Mouse (Mus musculus): ENCODE measurements around the gene Col25a1. TPM values are rescaled to one million over a fixed set of nuclear protein-coding genes. Genes with fewer than 3 reads are reported as not detected.

The Col25a1 gene
- total RNA-seq (2021) = under 1 TPM; 0.29 to 0.31 TPM
- long read RNA-seq, experiment 1 = 0 reads
- long read RNA-seq, experiment 2 = 0 reads

DNA sequence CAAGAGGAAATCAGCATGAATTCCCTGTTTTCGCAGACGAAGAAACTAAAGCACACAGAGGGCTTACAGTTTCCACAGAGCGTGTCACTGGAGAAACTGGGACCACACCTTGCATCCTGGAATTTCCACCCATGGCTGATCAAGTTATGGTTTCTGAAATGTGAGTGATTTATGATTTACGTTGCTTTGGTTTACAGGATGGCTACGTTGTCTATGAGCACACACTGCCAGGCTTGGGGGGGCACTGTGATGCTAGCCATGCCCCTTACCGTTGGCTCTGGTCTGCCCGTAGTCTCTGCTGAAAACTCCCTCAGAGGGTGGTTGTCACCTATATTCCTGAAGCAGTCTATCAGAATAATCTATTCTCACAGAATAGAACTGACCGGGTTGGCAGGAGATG is at the start of gene Col25a1:
Gene Col25a1, plus strand, starts transcription at position 301 of the 400 bp plus-strand sequence.
- no peak for DNase-seq

DNA sequence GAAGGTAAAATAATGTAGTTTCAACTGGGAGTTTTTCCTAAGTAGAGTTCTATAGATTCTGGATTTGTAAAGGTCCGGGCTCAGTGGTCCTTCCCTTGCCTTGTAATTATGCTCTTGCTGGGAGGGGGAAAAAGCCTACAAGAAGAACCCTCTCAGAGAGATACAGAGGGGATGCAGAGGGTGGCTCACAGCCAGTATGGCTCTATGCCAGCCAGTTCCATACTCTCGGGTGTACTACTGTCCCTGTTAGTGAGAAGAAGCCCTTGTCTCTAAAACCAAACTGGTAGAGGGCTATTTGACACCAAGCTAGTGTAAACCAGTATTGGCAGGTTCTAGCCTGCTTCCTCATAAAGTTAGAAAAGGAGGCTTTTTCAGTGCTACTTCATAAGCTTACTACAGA is 48.0 kb upstream of the Col25a1 start:
- no peak for DNase-seq

DNA sequence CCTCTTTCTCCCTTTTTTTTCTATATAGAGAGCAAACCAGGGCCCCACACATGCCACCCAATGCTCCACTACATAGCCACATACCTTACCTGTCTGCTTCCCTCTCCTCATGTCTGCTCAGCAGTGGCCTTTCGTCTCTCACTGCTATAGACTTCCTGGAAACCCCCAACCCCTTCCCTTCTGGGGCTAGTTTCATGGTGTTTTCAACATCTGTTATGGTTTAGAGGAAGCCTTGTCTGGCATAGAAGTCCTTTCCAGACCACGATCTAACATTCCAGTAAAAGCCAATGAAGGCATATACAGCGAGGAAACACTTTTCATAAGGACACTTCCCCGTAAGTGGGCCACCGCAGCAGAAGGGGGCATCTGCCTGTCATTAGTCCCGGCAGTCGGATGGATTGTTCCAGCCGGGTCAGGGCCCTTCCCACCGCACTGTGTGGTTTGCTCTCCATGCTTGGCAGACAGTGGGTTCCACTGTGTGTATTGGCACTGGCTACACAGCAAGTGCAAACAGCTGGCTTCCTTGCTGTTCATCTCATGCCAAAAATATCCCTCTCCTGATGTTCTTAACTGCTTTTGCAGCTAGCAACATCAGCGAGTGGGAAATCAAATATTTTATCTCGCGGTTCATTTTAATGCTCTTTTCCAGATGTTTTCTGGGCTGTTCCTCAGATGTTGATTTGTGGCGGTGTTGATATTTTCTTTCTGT is 44.8 kb upstream of the Col25a1 start:
- DNase-seq = peak; percentile 35

DNA sequence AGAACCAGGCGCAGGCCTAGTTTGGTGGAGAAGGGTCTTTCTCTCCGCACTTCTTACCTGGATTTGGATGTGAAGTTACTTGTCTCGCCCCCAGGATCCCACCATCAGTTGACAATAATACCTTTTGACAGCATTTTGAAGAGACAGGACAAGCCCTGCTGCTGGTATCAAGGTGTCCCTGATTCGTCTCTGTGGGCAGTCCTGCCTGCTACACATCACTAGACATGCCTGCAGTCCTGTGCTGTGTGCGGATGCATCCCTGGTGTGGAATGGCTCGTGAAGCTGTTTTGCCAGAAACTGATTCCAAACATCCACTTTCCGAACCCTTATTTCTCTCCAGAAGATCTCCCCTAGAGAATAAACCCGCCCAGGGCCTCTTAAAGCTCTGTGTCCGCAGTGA is 43.8 kb upstream of the Col25a1 start:
- DNase-seq = no peak

DNA sequence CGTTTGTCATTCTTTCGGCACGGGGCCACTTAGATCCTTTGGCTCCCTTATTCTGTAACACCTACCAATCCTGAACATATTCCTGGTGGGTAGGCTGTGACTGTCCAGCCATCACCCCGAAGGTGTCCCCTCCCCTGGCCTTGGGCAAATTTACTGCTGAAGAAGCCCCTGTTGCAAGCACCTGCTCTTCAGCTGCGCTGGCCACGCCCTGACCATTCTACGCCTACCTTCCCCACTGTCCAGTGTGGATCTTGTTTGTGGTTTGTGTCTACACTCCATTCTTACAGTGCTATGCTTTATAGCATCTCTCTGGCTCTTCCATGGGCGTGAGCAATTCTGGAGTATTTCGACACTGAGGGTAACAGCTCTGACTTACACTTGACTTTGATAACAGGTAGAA is 42.6 kb upstream of the Col25a1 start:
- DNase-seq = no peak

DNA sequence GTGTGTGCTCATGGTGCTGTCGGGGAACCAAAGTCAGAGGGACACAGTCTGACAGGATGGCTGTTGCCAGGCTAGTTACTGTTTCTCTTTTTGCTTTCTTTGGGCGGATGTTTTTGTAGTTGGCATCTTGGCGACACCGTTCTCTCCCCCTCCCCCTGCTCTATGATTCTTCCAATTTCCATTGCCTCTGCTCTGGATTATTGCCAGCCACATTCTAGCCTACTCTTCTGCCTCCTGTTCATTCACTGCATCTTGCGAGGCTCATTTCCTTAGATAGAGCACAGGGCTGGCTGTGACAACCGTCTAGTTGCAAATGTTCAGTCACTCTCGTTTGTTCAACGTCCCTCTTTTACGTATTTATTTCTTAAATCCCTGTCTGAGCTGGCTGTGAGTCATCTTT is 40.8 kb upstream of the Col25a1 start:
- DNase-seq = no peak

DNA sequence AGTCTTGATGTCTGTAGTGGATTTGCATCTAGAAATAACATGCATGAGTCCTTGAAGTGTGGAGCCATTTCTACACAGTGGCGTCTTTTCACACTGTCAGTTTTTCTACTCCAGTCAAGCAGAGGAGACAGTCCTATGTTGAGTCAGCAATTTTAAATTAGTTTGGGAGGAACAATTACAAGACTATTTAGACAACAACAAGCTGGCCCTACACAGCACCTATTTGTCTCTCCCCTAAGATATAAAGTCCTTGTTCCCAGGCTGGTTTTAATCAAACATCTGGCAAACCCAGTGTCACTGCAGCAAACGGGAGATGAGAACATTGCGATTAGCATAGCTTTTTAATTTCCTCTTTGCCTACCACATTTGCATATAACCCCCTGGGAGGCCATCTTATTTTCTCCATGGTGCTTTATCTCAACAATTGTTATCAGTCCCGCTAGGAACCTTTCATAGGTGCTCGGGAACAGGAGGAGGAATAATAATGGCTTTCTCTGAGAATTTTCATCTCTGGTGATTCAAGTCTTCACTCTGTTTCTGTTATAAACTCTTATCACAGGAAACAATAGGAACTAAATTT is 37.1 kb upstream of the Col25a1 start:
- DNase-seq = no peak

DNA sequence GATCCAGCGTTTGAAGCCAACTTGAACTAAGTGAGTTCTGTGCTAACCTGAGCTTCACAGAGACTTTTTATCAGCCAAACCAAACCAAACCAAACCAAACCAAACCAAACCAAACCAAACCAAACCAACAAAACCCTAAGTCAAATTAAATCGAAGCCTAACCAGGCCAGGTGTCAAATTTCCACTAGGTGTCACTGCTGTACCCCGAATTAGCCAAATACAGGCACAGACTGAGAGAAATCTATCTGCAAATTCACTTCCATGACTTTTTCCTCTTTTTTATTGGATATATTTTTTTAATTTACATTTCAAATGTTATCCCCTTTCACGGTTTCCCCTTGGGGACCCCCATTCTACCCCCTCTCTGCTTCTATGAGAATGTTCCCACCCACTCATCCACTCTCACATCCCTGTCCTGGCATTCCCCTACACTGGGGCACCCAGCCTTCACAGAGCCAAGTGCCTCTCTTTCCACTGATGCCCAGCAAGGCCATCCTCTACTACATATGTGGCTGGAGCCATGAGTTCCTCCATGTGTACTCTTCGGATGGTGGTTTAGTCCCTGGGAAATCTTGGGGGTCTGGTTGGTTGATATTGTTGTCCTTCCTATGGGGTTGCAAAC is 36.0 kb upstream of the Col25a1 start:
- no peak for DNase-seq

DNA sequence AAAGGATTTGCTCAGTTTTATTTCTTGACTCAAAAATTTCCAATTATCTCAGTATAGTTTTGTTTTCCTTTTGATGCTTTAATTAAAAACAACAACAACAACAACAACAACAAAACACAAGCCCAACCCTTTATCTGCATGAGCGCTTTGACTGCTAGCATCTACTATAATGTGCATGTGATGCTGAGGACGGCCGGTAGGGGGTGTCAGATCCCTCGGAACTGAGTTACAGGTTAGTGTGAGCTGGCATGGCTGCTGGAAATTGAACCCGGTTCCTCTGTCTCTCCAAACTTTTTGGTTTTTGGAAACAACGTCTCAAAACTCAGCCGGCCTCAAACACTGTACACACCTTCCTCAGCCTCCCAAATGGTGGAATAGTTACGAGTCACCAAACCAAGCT is 27.8 kb upstream of the Col25a1 start:
- DNase-seq = no peak

DNA sequence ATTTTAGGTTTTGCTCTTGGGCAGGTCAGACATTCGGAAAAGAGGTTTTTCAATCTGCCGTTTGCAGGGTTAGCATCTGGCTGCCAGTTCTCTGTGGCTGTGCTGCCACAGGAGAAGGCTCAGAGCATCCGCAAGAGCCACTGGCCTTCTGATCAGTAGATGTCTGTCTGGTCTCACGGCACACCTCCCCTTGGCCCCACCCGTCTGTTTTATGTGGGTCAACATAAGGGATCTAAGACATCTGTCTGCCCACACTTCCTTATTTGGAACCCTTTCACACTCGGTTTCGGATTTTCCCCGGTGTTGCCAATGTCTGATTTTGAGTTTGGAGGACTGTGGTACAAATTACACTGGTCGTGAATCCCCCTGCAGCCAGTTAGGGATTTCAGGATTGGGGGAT is 26.8 kb upstream of the Col25a1 start:
- no peak for DNase-seq

DNA sequence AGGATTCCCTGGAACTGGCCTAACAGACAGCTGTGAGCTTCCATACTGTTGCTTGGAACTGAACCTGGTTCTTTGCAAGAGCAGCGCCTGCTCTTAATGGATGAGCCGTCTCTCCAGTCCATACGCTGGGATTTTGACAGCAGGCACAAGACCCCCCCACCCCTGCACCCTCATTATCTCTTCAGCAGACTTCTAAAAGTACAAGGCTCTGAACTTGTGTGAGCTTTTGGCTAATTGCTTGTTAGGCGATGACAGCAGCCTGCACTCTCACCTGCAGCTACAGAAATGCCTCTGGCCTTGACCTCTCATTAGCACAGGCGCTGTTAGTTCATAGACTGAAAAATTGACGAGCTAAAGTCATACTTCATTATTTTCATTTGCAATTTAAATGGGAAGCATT is 14.4 kb upstream of the Col25a1 start:
- DNase-seq = no peak

DNA sequence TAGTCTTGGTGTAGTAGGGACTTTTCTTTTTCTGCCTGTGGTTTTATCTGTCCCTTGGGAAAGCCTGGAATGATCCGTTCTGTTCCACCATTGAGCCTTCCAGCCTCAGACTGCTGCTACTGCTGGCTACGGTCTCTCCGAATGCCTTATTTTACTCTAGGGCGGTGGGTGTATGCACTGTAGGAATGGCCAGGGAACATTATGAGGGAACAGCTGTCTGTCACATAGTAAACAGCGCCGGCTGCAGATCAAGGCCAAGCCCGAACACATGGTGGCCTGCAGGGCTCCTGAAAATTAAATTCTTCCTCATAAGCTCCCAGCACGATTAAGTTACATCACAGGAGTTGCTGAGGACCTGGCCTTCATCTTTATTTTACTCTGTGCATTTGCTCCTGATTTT is 3.5 kb upstream of the Col25a1 start:
- no peak for DNase-seq

DNA sequence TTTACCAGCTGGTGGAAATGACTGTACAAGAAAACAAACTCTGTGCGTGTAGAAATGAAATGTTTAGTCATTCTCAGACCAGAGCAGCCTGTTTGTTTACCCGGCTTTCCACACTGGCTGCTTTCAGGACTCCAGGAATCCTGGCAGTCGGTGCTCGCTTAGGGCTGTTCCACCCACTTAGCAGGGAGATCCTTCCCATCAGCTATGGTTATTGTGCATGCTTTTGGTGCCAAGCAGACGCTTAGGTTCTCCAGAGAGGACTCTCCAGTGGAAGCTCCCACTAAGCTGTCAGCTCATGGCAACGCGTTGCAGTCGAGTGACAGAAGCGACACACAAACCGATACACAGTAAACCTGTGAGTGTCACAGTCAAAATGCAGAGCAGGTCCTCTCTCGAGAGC is 2.7 kb upstream of the Col25a1 start:
- no peak for DNase-seq

DNA sequence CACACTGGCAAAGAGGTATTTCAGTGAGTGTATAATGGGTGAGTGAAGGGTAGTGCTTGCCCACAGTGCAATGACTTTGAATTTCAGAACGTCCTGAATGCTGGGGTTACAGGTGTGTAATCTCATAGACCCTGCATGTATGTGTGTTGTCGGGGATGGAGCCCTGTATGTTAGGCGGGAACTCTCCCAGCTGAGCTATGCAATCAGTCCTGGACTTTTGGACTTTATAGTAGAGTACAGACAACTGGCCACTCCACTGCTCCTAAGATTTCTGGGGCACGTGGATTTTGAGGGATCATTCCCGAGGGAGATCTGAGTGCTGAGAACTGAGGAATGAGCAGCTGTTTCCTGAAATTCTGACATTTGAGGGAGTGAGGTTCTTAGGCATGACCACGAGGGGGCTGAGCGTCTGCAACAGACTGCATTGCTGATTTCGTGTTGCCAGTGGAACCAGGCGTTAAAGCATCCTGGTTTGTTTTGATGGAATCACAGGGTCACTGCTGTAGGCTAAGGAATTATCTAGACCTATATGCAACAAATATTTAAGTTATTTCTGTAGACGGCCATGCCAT is 1.6 kb upstream of the Col25a1 start:
- DNase-seq = no peak

DNA sequence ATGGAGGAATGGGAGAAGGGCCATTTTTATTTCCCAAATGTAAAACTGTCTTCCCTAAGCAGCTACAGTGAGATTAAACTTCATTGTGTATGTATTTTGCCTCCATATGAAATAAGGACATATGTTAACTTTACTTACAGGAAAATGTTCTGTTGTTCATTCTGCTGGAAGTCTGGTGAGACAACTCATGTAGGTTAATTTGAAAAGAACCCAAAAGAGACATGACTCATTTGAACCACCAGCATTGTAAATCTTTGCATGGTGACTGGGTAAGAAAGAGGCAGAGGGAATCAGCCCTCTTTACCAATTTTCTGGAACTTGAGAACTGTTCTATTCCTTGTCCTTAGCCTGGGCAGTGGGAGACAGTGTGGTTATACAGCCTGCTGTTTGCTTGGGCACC is 5.9 kb downstream of the Col25a1 start:
- no peak for DNase-seq

DNA sequence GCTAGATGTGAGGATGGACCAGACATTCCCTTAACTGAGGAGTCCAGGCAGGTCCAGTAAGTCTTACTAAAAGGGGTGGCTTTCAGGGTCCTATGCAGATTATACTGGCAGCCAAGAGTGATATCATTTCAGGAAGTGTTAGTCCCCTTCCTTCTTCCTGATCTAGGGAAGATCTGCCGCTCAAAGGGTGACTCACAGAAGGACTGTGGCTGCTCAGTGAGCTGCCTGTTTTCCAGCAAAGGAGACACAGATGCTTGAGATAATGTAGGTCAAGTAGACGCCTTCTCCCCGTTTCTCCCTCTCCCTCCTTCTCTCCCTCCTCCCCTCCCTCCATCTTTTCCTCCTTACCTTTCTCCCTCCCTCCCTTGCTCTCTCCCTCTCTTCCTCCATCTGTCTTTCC is 6.3 kb downstream of the Col25a1 start:
- DNase-seq = no peak

DNA sequence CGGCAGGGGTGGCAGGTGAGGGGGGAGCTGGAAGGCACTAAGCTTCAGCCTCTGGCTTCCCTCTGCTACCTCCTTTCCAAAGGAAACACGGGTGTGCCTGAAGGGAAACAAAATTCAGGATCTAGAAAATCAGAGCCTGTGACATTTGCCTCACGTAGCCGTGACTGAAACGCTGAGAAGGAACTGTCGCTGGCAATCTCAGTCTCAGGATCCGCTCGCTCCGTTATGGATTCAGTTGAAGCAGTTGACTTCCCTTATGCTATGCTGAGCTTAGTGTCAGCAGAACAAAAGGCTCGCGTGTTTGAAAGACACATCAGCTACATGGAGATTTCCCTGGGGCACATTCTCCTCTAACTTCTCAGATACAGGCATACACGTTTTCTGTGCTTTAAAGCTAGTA is 14.6 kb downstream of the Col25a1 start:
- no peak for DNase-seq

DNA sequence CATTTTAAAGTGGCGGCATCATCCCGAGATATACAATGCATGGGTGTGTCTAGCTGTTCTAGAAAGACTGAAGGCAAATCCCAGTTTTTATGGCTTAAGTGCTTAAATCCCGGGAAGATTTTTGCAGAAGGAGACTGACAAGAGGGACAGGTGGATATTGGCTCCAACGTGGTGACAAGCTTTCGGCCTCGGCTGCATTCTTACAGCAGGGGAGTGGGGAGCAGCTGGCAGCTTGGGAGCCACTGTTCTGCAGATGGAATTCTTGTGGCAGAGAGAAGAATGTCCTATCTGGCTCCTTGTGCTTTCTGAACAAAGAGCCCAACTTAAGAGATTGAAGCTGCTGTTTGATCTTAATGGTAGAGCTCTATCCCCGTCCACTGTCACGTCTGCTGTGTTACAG is 16.5 kb downstream of the Col25a1 start:
- no peak for DNase-seq

DNA sequence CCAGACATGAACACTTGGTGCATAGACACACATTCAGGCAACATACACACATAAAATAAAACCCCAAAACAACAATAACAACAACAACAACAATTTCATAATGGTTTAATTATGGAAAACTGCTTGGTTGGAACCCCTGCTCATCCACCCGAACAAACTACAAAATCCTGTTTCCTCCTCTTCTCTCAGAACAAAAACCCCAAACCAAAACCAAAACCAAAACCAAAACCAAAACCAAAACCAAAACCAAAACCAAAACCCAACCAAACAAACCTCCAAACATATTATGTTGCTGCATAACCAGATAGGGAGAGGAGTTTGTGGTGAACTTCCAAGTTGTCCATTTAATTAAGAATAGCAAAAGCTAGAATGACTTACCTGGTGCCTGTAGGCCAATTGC is 17.9 kb downstream of the Col25a1 start:
- no peak for DNase-seq

DNA sequence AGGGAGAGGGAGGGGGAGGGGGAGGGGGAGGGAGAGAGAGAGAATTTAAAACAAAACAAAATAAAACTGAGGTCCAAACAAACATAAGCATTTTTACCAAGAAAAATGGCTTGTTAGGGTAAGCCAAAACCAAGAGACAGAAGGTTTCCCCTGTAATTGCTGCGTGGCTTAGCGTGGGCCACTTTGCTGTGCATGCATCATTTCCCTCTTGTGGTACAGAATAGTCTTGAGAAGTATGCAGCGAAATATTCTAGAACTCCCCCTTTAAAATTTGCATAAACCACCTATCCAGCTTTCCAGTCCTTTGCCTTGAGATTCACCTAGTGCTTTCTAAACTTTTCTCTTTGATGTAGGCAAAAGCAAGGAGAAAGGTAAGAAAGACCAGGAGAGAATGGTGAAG is 21.8 kb downstream of the Col25a1 start:
- no peak for DNase-seq

DNA sequence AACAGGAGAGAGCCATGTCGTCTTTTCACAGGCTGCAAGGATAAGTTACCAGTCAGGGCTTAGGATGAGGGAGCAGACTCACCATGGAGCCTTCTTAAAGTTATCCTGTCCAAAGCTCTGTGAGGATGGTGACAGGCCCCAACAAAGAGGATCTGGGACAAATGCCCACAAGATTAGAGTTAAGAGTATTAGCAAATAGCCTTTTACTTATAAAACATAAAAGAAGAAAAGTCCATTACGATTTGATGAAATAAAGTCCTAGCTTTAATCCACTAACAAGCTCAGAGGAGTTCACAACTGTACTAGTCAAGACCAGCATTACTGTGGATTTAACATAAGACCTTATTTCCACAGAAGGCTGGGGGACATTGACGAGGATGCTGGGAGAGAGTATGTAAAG is 26.2 kb downstream of the Col25a1 start:
- DNase-seq = no peak

DNA sequence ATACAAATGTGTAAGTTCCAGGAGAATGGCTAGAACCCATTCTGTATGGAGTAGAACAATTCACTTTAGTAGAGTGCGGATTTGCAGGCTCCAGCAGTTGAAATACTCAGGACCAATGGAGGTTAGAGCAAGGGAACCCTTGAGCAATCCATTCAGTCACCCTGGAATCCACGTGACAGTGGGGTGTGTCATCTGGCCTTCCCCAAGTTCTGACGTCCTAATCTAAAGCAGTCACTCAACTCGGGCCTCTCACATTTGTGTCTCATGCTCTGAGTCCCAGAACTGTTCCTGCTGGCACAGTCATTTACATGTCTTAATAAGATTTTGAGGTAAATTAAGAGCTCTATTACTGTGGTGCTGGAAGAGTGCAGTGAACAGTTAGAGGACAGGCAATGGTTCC is 28.6 kb downstream of the Col25a1 start:
- no peak for DNase-seq

DNA sequence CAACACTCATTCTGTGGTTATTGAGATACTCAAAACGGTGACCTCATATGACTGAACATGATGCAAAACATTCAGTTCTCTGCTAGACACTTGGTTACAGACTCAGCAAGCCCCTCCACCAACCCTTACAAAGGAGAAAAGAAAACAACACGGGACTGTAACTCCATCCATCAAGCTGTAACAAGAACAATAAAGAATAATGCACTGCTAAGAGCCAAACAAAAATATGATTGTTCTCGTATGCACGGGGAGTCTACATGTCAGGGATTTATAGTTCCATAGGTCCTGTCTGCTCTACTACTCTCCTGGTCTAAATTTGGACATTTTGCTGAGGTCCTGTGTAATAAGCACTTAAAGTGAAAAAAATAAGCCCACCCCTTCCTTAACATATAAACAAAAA is 29.6 kb downstream of the Col25a1 start:
- DNase-seq = no peak
